Mouse (Mus musculus): Measurements from ENCODE around the gene Sh3glb2.

DNA sequence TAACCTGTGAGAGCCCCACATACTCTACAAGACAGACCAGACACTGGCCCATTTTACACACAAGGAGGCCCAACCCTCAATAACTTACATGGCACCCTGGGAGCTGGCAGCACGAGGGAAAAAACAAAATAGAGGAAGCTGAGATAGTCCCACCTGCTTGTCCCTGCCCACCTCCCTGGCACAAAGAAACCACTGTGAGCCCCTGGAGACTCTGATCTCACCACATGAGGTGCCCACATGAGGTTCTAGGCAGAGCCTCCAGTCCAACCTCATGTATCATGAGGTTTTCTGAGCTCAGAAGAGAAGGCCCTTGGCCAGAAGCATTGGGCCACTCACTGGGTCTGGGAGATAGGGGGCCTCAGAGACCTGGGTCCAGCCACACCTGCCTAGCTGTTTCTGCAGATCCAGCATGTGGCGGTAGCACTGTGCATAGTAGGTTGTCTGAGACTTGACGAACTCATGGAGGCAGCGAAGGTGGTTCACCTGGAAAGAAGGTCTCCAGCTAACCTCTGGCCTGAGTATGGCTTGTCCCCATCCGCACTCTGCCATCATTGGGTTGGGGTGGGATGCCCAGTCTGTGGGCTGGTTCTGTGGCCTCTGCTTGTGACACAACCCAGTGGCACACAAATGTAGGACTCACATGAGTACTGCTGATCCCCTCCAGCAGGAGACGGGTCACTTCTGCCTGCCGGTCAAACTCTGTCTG lies 13.0 kb downstream of the Sh3glb2 start:
- TF ChIP-seq CTCF (IDR thresholded peaks at IDR 0.05; ENCODE audit: low read depth, low read length) (no peak), POLR2A (IDR thresholded peaks at IDR 0.05; ENCODE audit: insufficient read depth, low read length) (no peak), EP300 (IDR thresholded peaks at IDR 0.05; ENCODE audit: insufficient read depth, low read depth, low read length) (no peak)
